Mouse (Mus musculus): ENCODE results near the gene Zfp423.

The Zfp423 gene

GRCm38 (mm10) chr8:87640930-87641329 lies 318.5 kb downstream of the Zfp423 start:
- DNase-seq (ENCODE audit: extremely low read depth, insufficient read length, low spot score), result no peak

GRCm38 (mm10) chr8:87636226-87636742 lies 323.1 kb downstream of the Zfp423 start:
- no peak for DNase-seq (ENCODE audit: extremely low read depth, insufficient read length, low spot score)

GRCm38 (mm10) chr8:87631776-87632175 lies 327.6 kb downstream of the Zfp423 start:
- DNase-seq (ENCODE audit: extremely low read depth, insufficient read length, low spot score), result no peak

GRCm38 (mm10) chr8:87629656-87630055 lies 329.7 kb downstream of the Zfp423 start:
- no peak for DNase-seq (ENCODE audit: extremely low read depth, insufficient read length, low spot score)

GRCm38 (mm10) chr8:87621181-87621580 lies 338.2 kb downstream of the Zfp423 start:
- DNase-seq (ENCODE audit: extremely low read depth, insufficient read length, low spot score), result no peak

GRCm38 (mm10) chr8:87620225-87620624 lies 339.2 kb downstream of the Zfp423 start:
- no peak for DNase-seq (ENCODE audit: extremely low read depth, insufficient read length, low spot score)

GRCm38 (mm10) chr8:87619529-87619928 lies 339.9 kb downstream of the Zfp423 start:
- DNase-seq (ENCODE audit: extremely low read depth, insufficient read length, low spot score), result no peak

- peak; percentile 57 for DNase-seq (ENCODE audit: extremely low read depth, insufficient read length, low spot score)
These were observed 340.3 kb downstream of the Zfp423 start for GRCm38 (mm10) chr8:87619118-87619517.

- DNase-seq (ENCODE audit: extremely low read depth, insufficient read length, low spot score), result no peak
These were observed 345.7 kb downstream of the Zfp423 start for GRCm38 (mm10) chr8:87613701-87614100.
